Mouse (Mus musculus): ENCODE results near the gene Wnt9b.

DNA sequence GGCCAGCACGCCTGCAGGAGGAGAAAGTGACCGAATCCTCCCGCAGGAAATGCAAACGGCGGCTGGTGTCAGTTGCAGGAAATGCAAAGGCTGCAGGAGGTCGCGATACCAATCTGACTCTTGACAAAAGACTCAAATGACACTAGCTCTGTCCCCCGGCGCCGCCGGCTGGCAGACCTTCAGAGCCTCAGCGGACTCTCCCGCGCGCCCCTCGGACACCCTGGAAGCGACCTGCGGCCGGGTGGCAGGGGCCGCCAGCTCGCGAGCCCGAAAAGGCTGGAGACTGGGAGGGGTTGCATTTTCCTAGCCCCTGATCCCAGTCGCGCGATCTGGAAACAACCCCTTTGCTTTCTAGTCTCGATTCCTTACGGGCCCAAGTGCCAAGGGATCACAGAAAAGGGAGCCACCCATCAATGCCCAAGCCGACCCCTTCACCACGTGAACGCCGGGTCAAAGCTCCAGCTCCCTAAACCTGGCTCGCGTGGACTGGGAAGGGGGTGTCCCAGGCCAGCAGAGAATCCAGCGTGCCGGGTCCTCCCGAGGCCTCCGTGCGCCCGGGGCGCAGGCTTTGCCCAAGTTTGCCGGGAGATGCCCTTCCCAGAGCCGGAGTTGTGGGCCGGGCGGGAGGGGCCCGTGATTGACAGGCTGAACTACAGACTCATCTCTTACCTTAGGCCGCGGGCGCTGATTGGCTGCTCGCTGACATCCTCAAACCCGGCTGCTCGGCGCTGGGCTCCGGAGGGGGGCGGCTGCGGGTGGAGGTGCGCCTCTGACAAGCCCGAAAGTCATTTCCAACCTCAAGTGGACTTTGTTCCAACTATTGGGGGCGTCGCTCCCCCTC, 24.0 kb upstream of the Wnt9b start, which contains the start of gene Wnt3:
- TF ChIP-seq CTCF (IDR thresholded peaks at IDR 0.05; ENCODE audit: low read depth, low read length) = no peak
- TF ChIP-seq POLR2A (IDR thresholded peaks at IDR 0.05; ENCODE audit: extremely low read depth, insufficient read depth, low read length) = no peak
